Mouse (Mus musculus): ENCODE data around the gene Arid3a.

Gene Arid3a

GRCm38 (mm10) chr10:79946752-79947322 is 20.0 kb downstream of the Arid3a start:
- no peak for DNase-seq

GRCm38 (mm10) chr10:79947502-79947901 is 20.7 kb downstream of the Arid3a start:
- DNase-seq: no peak

GRCm38 (mm10) chr10:79949873-79950272 is 23.0 kb downstream of the Arid3a start:
- no peak for DNase-seq

- DNase-seq: no peak
These were observed 23.8 kb downstream of the Arid3a start for GRCm38 (mm10) chr10:79950661-79951060.

GRCm38 (mm10) chr10:79953946-79954345 is 27.1 kb downstream of the Arid3a start:
- peak in 1 of 2 experiments; percentile 54 for DNase-seq

- DNase-seq: no peak
These were observed 28.8 kb downstream of the Arid3a start for GRCm38 (mm10) chr10:79955691-79956090.

GRCm38 (mm10) chr10:79956643-79957154 is 29.9 kb downstream of the Arid3a start:
- no peak for DNase-seq

GRCm38 (mm10) chr10:79958140-79958816 is 31.4 kb downstream of the Arid3a start:
- peak; percentile 85 to 91 for DNase-seq

- peak; percentile 62 to 63 for DNase-seq
These were observed 32.6 kb downstream of the Arid3a start for GRCm38 (mm10) chr10:79959412-79959811.

- peak; percentile 99 to 100 for DNase-seq
These were observed 33.2 kb downstream of the Arid3a start, which contains the start of gene Wdr18 for GRCm38 (mm10) chr10:79959847-79960601. Gene Wdr18, plus strand, starts transcription at chr10:79960152.

GRCm38 (mm10) chr10:79960671-79961294 is 33.9 kb downstream of the Arid3a start:
- DNase-seq: no peak

GRCm38 (mm10) chr10:79964727-79965126 is 37.9 kb downstream of the Arid3a start:
- DNase-seq: no peak

GRCm38 (mm10) chr10:79965325-79965724 is 38.5 kb downstream of the Arid3a start:
- DNase-seq: no peak

GRCm38 (mm10) chr10:79966886-79967400 is 40.1 kb downstream of the Arid3a start:
- peak; percentile 80 to 81 for DNase-seq

- peak; percentile 52 to 59 for DNase-seq
These were observed 41.3 kb downstream of the Arid3a start for GRCm38 (mm10) chr10:79968181-79968580.

- DNase-seq: peak; percentile 41 to 73
These were observed 42.3 kb downstream of the Arid3a start for GRCm38 (mm10) chr10:79969124-79969568.

GRCm38 (mm10) chr10:79970415-79971182 is 43.8 kb downstream of the Arid3a start, which contains the start of gene Grin3b:
Gene Grin3b, plus strand, starts transcription at chr10:79970715.
- DNase-seq: no peak

- no peak for DNase-seq
These were observed 44.3 kb downstream of the Arid3a start for GRCm38 (mm10) chr10:79971183-79971497.

- no peak for DNase-seq
These were observed 46.0 kb downstream of the Arid3a start for GRCm38 (mm10) chr10:79972831-79973230.

GRCm38 (mm10) chr10:79974087-79974486 is 47.2 kb downstream of the Arid3a start:
- DNase-seq: no peak

GRCm38 (mm10) chr10:79974668-79975067 is 47.8 kb downstream of the Arid3a start:
- no peak for DNase-seq

Measured in cerebellum, postnatal 14 days (tissue).